In genomic region chr17:70888657-70889056, GRCm38 (mm10) we compare ENCODE assay signal across 27 mouse cellular contexts. TPM values are rescaled to one million over a fixed set of nuclear protein-coding genes. Genes with fewer than 3 reads are reported as not detected.
DNase-seq lines count a peak whose midpoint lies in the region; ATAC-seq and TF ChIP-seq lines count a peak whose summit lies in the region.
"Had no signal": no experiment of that assay in that cellular context is flagged by ENCODE, and none has a peak within 500 bp of the region (broad histone marks: within the 10 kb centered on the region; RNA-seq: fewer than 3 reads in every experiment).

No protein-coding gene starts in this region.

- H3K4me3 ChIP-seq in lung, embryonic 14.5 days (ENCODE audit: low read depth, low read length): no peak overlapping the region
- H3K4me3 ChIP-seq in E14TG2a.4 (replicated peaks; ENCODE audit: low read length): peak overlapping the region; percentile 17; the same call in 1 of the 2 replicates
- H3K4me3 ChIP-seq in stomach, postnatal 0 days (ENCODE audit: low read depth, low read length): no peak overlapping the region
- H3K4me3 ChIP-seq: heart, adult 2 months; kidney, embryonic 15.5 days; limb, embryonic 13.5 days; liver, embryonic 15.5 days; midbrain, embryonic 12.5 days; neural tube, embryonic 13.5 days had no signal

- H3K9ac ChIP-seq in lung, embryonic 14.5 days: no peak overlapping the region
- H3K9ac ChIP-seq in stomach, postnatal 0 days (ENCODE audit: low read length): no peak overlapping the region
- H3K9ac ChIP-seq: hindbrain, embryonic 14.5 days; kidney, embryonic 15.5 days; limb, embryonic 13.5 days; liver, embryonic 15.5 days; midbrain, embryonic 12.5 days; neural tube, embryonic 13.5 days had no signal

- no peak overlapping the region for H3K27ac ChIP-seq in lung, embryonic 14.5 days (ENCODE audit: low read depth)
- peak overlapping the region; percentile 8; the same call in 1 of the 2 replicates for H3K27ac ChIP-seq in stomach, postnatal 0 days (replicated peaks)
- H3K27ac ChIP-seq: heart, adult 2 months; hindbrain, embryonic 14.5 days; kidney, embryonic 15.5 days; limb, embryonic 13.5 days; liver, embryonic 15.5 days; midbrain, embryonic 12.5 days; neural tube, embryonic 13.5 days had no signal

- DNase-seq in lung, embryonic 14.5 days: peak; percentile 59
- DNase-seq in lung, postnatal 25 days (ENCODE audit: low spot score): no peak
- peak; percentile 74 for DNase-seq in fat pad, adult 2 months (ENCODE audit: extremely low read depth, low read depth, low spot score)
- peak; percentile 59 for DNase-seq in stomach, postnatal 0 days (ENCODE audit: low spot score)
- DNase-seq in embryo, embryonic 10.5 days (ENCODE audit: low spot score): no peak
- DNase-seq in retina, postnatal 1 day: no peak
- DNase-seq in retina, embryonic 14.5 days (ENCODE audit: low spot score): no peak
- DNase-seq: adrenal gland, postnatal 10 days; cerebellum, adult 11 months; cerebellum, postnatal 14 days; embryo, embryonic 11 days; gastrocnemius, postnatal 10 days; heart, adult 2 months; heart, postnatal 36 days; lung, postnatal 4 days; right cerebral cortex, postnatal 14 days; thymus, postnatal 36 days had no signal

- TF ChIP-seq EP300 in stomach, postnatal 0 days (optimal IDR thresholded peaks at IDR 0.05): peak; percentile 70

- no peaks in the 10 kb centered on the region for H3K36me3 ChIP-seq in lung, embryonic 14.5 days (ENCODE audit: insufficient read depth)
- peaks cover 16% of the 10 kb centered on the region; the same call in 1 of the 2 replicates for H3K36me3 ChIP-seq in E14TG2a.4 (ENCODE audit: insufficient read depth, low read length)
- H3K36me3 ChIP-seq in stomach, postnatal 0 days (ENCODE audit: control insufficient read depth, insufficient read depth, low read length): no peaks in the 10 kb centered on the region
- H3K36me3 ChIP-seq: G1E; kidney, embryonic 15.5 days; limb, embryonic 13.5 days; liver, embryonic 15.5 days; midbrain, embryonic 12.5 days; neural tube, embryonic 13.5 days had no signal

- H3K4me2 ChIP-seq in lung, embryonic 14.5 days: no peak overlapping the region
- no peak overlapping the region for H3K4me2 ChIP-seq in stomach, postnatal 0 days (replicated peaks; ENCODE audit: low read depth)
- H3K4me2 ChIP-seq: hindbrain, embryonic 14.5 days; kidney, embryonic 15.5 days; limb, embryonic 13.5 days; liver, embryonic 15.5 days; midbrain, embryonic 12.5 days; neural tube, embryonic 13.5 days had no signal

- 62% methylated on average over 10 of the region's 10 CpGs for WGBS in lung, embryonic 14.5 days
- WGBS in stomach, postnatal 0 days: 59% methylated on average over 10 of the region's 10 CpGs

- ATAC-seq in lung, embryonic 14.5 days (ENCODE audit: insufficient read depth): peak; percentile 69
- peak; percentile 89 for ATAC-seq in stomach, postnatal 0 days (ENCODE audit: low FRiP score, low TSS enrichment)
- ATAC-seq: forebrain, embryonic 14.5 days; intestine, postnatal 0 days had no signal

- no peaks in the 10 kb centered on the region for H3K27me3 ChIP-seq in lung, embryonic 14.5 days (ENCODE audit: insufficient read depth, low read length)
- H3K27me3 ChIP-seq in E14TG2a.4 (ENCODE audit: insufficient read depth, low read length): no peaks in the 10 kb centered on the region
- no peaks in the 10 kb centered on the region for H3K27me3 ChIP-seq in stomach, postnatal 0 days (ENCODE audit: control insufficient read depth, insufficient read depth, low read length)
- H3K27me3 ChIP-seq: kidney, embryonic 15.5 days; limb, embryonic 13.5 days; liver, embryonic 15.5 days; midbrain, embryonic 12.5 days; neural tube, embryonic 13.5 days had no signal

- H3K9me3 ChIP-seq in lung, embryonic 14.5 days (ENCODE audit: low read depth, low read length): no peaks in the 10 kb centered on the region
- H3K9me3 ChIP-seq in E14TG2a.4 (ENCODE audit: low read length): no peaks in the 10 kb centered on the region
- H3K9me3 ChIP-seq in stomach, postnatal 0 days (ENCODE audit: control insufficient read depth, low read length): no peaks in the 10 kb centered on the region
- H3K9me3 ChIP-seq: G1E; kidney, embryonic 15.5 days; limb, embryonic 13.5 days; liver, embryonic 15.5 days; midbrain, embryonic 12.5 days; neural tube, embryonic 13.5 days had no signal

- TF ChIP-seq CTCF in lung, embryonic 14.5 days (IDR thresholded peaks at IDR 0.05; ENCODE audit: low read depth): no peak
- no peak for TF ChIP-seq CTCF in E14TG2a.4 (conservative IDR thresholded peaks at IDR 0.05; ENCODE audit: low read length)
- no peak for TF ChIP-seq CTCF in stomach, postnatal 0 days (IDR thresholded peaks at IDR 0.05; ENCODE audit: low read depth)

- no peaks in the 10 kb centered on the region for H3K4me1 ChIP-seq in lung, embryonic 14.5 days (ENCODE audit: insufficient read depth)
- peaks cover 80% of the 10 kb centered on the region for H3K4me1 ChIP-seq in E14TG2a.4 (replicated peaks; ENCODE audit: low read depth, low read length)
- H3K4me1 ChIP-seq in stomach, postnatal 0 days (replicated peaks; ENCODE audit: control insufficient read depth, insufficient read depth): no peaks in the 10 kb centered on the region
- H3K4me1 ChIP-seq: liver, embryonic 15.5 days had no signal

RNA-seq across cellular contexts. Expression of gene Tgif1, which starts 35.3 kb away (rescaled TPM):
- polyA plus RNA-seq in lung, embryonic 14.5 days (2014; fragmentation: Nextera tagmentation; extraction: Ambion mirVana): 60.3 and 63.1 TPM in 2 replicates
- polyA plus RNA-seq in stomach, postnatal 0 days (2015; fragmentation: Nextera tagmentation; extraction: Ambion mirVana): 34.7 and 35.6 TPM in 2 replicates

Comparison
In these comparisons a context has a peak if more than half of its experiments do, and no peak if none do; other contexts are left out.
1. DNase-seq: peak in lung, embryonic 14.5 days (single experiment), fat pad, adult 2 months (single experiment) and stomach, postnatal 0 days (single experiment); none in lung, postnatal 25 days (single experiment), embryo, embryonic 10.5 days (single experiment), retina, postnatal 1 day (single experiment) and retina, embryonic 14.5 days (single experiment).